Mouse (Mus musculus): ENCODE measurements around the gene Camkk1. TPM values are rescaled to one million over a fixed set of nuclear protein-coding genes. Genes with fewer than 3 reads are reported as not detected.
A peak's percentile ranks its signal among the peaks of the same experiment; 100 is the strongest.

The Camkk1 gene
- polyA plus RNA-seq, 1 experiment from 2014 or later: 10.2 TPM

- Histone ChIP-seq H3K9me3 (no peaks in the 10 kb centered on the region), H3K27me3 (no peaks in the 10 kb centered on the region), H3K4me3 (no peak overlapping the region), H3K4me1 (0 out of 2 replicates have a peak, but pooled peaks cover 6% of the 10 kb centered on the region), H3K4me2 (replicated peaks) (no peak overlapping the region), H3K36me3 (peaks cover 4% of the 10 kb centered on the region; the same call in 1 of the 2 replicates), H3K9ac (replicated peaks) (no peak overlapping the region), H3K27ac (replicated peaks) (no peak overlapping the region)
- WGBS: 89% methylated on average over 3 of the region's 3 CpGs
- no peak for ATAC-seq (ENCODE audit: low FRiP score, low read depth)
Observed at GRCm38 (mm10) chr11:73037691-73038090, 18.9 kb downstream of the Camkk1 start.

DNA sequence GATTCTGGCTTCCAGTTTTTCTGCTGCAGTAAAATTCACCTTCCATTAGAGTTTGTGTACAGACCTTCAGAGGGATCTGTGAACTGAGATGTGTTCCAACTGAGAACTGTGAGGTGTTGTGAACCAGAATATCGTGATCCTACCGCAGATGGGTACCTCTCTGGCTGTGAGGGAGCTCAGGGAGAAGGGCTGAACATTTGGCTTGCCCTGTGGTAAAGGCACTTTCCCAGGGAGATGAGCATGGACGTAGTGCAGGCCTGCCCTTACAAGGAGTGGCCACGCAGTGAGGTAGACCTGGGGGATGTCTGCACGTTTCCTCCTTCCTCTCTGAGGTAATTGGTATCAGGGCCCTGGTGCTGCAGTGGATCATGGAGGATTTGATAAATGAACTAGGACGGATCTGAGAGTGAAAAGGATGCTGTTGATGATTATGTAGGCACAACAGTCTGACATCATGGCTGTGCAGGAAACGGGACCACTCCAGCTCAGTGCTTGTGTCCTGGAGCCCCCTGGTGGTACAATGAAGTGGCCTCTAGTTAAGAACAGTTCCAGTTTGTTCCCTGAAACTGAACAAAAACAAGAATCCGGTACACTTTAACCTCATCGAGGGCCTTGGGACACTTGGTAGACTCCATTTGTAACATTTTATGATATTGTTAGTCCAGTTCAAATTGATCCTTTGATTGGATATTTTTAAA is 20.4 kb downstream of the Camkk1 start:
- H3K9me3 ChIP-seq: no peaks in the 10 kb centered on the region
- ATAC-seq (ENCODE audit: low FRiP score, low read depth): peak; percentile 39; the same call in 1 of the 2 replicates
- H3K9ac ChIP-seq (replicated peaks): no peak overlapping the region
- H3K27me3 ChIP-seq: no peaks in the 10 kb centered on the region
- no peak overlapping the region for H3K4me3 ChIP-seq
- H3K27ac ChIP-seq (replicated peaks): no peak overlapping the region
- H3K4me1 ChIP-seq: 0 out of 2 replicates have a peak, but pooled peaks cover 6% of the 10 kb centered on the region
- WGBS: 64% methylated on average over 9 of the region's 9 CpGs
- peaks cover 4% of the 10 kb centered on the region; the same call in 1 of the 2 replicates for H3K36me3 ChIP-seq
- H3K4me2 ChIP-seq (replicated peaks): no peak overlapping the region

DNA sequence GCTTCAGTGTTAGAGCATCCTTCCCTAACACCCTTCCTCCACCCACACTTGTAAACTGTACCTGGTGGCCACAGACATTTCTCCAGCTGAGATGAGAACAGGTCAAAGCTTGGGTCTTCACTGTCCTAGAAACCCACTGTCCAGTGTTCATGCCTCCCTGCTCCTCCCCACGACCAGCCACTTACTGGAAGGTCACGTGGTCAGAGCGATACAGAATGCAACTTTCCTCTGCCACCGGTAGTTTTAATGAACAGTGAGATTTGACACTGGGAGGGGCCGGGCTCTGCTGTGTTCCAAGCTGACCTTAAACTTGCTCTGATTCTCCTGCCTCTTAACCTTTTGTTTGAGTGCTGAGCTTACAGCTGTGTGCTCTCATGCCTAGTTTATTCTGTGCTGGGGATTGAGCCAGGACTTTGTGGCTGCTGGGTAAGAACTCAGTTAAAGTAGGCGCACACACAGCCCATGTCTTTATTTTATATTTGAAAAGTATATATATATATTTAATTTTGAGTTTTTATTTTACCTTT is 25.5 kb downstream of the Camkk1 start:
- Histone ChIP-seq H3K36me3 (no peaks in the 10 kb centered on the region), H3K9ac (replicated peaks) (no peak overlapping the region), H3K4me1 (peaks cover 9% of the 10 kb centered on the region), H3K27me3 (no peaks in the 10 kb centered on the region), H3K4me2 (replicated peaks) (no peak overlapping the region), H3K27ac (replicated peaks) (no peak overlapping the region), H3K4me3 (no peak overlapping the region), H3K9me3 (no peaks in the 10 kb centered on the region)
- no peak for ATAC-seq (ENCODE audit: low FRiP score, low read depth)
- 61% methylated on average over 6 of the region's 6 CpGs for WGBS

- ATAC-seq (ENCODE audit: low FRiP score, low read depth): no peak
- no peak overlapping the region for H3K27ac ChIP-seq (replicated peaks)
- H3K4me2 ChIP-seq (replicated peaks): no peak overlapping the region
- H3K9me3 ChIP-seq: no peaks in the 10 kb centered on the region
- no peaks in the 10 kb centered on the region for H3K27me3 ChIP-seq
- WGBS: 72% methylated on average over 4 of the region's 4 CpGs
- H3K9ac ChIP-seq (replicated peaks): no peak overlapping the region
- peaks cover 13% of the 10 kb centered on the region for H3K4me1 ChIP-seq
- no peaks in the 10 kb centered on the region for H3K36me3 ChIP-seq
- H3K4me3 ChIP-seq: no peak overlapping the region
Observed at GRCm38 (mm10) chr11:73044789-73045188, 26.0 kb downstream of the Camkk1 start.

GRCm38 (mm10) chr11:73047542-73047996 is 28.8 kb downstream of the Camkk1 start, which contains the start of gene Ncbp3:
Gene Ncbp3, plus strand, starts transcription at chr11:73047783.
- under 1% methylated on average over 39 of the region's 39 CpGs for WGBS
- Histone ChIP-seq H3K4me3 (peak within 1 kb of the TSS; percentile 84), H3K9ac (replicated peaks) (peak within 1 kb of the TSS; percentile 89), H3K9me3 (no peaks in the 10 kb centered on the region), H3K4me1 (peaks cover 13% of the 10 kb centered on the region), H3K4me2 (replicated peaks) (peak within 1 kb of the TSS; percentile 77), H3K36me3 (peaks cover 15% of the 10 kb centered on the region), H3K27me3 (no peaks in the 10 kb centered on the region), H3K27ac (replicated peaks) (peak within 1 kb of the TSS; percentile 87)
- peak; percentile 95 for ATAC-seq (ENCODE audit: low FRiP score, low read depth)

DNA sequence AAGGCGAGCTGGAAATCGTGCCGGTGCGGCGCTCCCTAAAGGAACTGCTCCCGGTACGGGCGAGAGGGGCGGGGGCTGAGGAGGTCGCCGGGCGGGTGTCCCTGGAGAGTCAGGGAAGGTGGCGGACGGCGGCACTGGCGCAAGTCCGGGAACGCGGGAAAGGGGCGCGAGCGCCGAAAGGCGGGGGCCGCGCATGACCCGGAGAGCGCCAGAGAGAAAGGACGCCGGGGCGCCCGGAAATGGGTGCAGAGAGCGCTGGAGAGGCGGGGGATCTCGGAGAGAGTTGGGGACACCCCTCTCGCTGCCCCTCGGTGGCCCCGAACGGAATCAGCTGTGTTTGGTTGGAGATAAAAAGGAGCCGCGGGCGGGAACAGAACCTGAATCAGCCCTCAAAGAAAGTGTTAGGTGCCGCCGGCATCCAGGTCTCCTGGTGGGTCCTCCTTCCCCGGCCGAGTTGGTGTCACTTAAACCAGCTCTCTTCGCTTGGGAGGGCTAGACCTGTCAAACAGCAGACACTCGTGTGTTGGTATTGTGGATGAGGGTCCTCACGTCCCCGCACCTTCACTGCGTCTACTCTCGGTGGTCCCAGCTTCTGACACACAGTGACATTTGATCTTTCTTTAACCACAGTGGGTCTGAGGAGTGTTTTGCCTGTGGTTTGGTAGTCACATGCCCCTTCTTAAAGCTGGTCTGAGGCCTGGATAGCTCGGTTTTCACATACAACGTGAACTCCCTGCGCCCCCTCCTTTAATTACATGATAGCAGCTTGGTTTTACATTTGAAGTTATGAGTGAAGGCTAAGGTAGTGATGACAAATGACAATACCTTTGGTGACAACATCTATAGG is 29.4 kb downstream of the Camkk1 start:
- Histone ChIP-seq H3K27me3 (no peaks in the 10 kb centered on the region), H3K9ac (replicated peaks) (peak overlapping the region; percentile 89), H3K4me3 (peak overlapping the region; percentile 84), H3K36me3 (peaks cover 18% of the 10 kb centered on the region), H3K9me3 (no peaks in the 10 kb centered on the region), H3K27ac (replicated peaks) (peak overlapping the region; percentile 87), H3K4me2 (replicated peaks) (peak overlapping the region; percentile 77), H3K4me1 (peaks cover 13% of the 10 kb centered on the region)
- ATAC-seq (ENCODE audit: low FRiP score, low read depth): peak; percentile 85
- 2% methylated on average over 55 of the region's 55 CpGs for WGBS

- Histone ChIP-seq H3K4me2 (replicated peaks) (peak overlapping the region; percentile 77), H3K9me3 (no peaks in the 10 kb centered on the region), H3K27ac (replicated peaks) (peak overlapping the region; percentile 31), H3K4me3 (peak overlapping the region; percentile 84), H3K27me3 (no peaks in the 10 kb centered on the region), H3K4me1 (peaks cover 13% of the 10 kb centered on the region), H3K36me3 (peaks cover 28% of the 10 kb centered on the region), H3K9ac (replicated peaks) (0 out of 2 replicates have a peak overlapping the region, but pooled peaks have one; percentile 89)
- no peak for ATAC-seq (ENCODE audit: low FRiP score, low read depth)
- 5% methylated on average over 4 of the region's 4 CpGs for WGBS
Observed at GRCm38 (mm10) chr11:73049335-73049734, 30.5 kb downstream of the Camkk1 start.

- H3K4me1 ChIP-seq: peaks cover 13% of the 10 kb centered on the region
- no peak for ATAC-seq (ENCODE audit: low FRiP score, low read depth)
- no peak overlapping the region for H3K9ac ChIP-seq (replicated peaks)
- H3K27me3 ChIP-seq: no peaks in the 10 kb centered on the region
- no peak overlapping the region for H3K27ac ChIP-seq (replicated peaks)
- H3K36me3 ChIP-seq: peaks cover 61% of the 10 kb centered on the region
- no peaks in the 10 kb centered on the region for H3K9me3 ChIP-seq
- WGBS: 100% methylated on average over 1 of the region's 1 CpGs
- H3K4me2 ChIP-seq (replicated peaks): no peak overlapping the region
- no peak overlapping the region for H3K4me3 ChIP-seq
Observed at GRCm38 (mm10) chr11:73052795-73053194, 34.0 kb downstream of the Camkk1 start.

DNA sequence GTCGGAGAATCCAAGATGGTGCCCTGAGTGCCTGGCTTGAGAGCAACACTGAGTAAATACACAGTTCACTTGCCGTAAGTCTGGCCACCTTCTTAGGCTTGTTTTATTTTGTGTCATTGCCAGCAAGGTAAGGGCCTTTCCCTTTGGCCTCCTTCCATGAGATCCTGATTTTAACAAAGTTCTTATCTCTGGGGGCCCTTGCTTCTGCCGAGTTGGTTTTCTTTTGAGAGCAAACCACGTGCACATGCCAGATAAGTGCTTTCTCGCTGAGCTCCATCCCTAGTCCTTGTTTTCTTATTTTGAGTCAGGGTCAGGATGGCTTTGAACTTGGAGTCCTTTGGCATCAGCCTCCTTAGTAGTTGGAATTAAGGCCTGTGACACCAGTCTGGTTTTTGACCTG is 38.9 kb downstream of the Camkk1 start:
- WGBS: 89% methylated on average over 5 of the region's 5 CpGs
- peaks cover 70% of the 10 kb centered on the region for H3K36me3 ChIP-seq
- H3K4me1 ChIP-seq: no peaks in the 10 kb centered on the region
- H3K27me3 ChIP-seq: no peaks in the 10 kb centered on the region
- no peak overlapping the region for H3K4me3 ChIP-seq
- no peak overlapping the region for H3K4me2 ChIP-seq (replicated peaks)
- H3K9me3 ChIP-seq: no peaks in the 10 kb centered on the region
- no peak for ATAC-seq (ENCODE audit: low FRiP score, low read depth)
- H3K27ac ChIP-seq (replicated peaks): no peak overlapping the region
- no peak overlapping the region for H3K9ac ChIP-seq (replicated peaks)

DNA sequence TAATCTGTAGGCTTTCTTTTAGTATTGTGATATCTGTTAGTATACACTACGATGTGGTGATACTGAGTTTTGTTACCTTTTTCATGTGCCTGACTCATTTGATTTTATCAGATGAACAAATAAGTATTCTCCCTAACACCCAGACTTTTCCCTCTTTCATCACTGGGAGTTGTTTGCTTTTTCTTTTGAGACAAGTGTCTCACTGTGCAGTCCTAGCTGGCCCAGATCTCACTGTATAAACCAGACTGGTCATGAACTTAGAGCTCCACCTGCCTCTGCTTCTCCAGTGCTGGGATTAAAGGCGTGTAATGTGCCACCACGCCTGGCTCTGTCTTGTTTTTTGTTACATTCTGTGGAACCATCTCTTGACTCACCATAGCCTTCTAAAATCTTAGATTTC is 40.8 kb downstream of the Camkk1 start:
- Histone ChIP-seq H3K9ac (replicated peaks) (no peak overlapping the region), H3K4me2 (replicated peaks) (no peak overlapping the region), H3K27me3 (no peaks in the 10 kb centered on the region), H3K9me3 (no peaks in the 10 kb centered on the region), H3K27ac (replicated peaks) (no peak overlapping the region), H3K36me3 (peaks cover 56% of the 10 kb centered on the region), H3K4me1 (no peaks in the 10 kb centered on the region), H3K4me3 (no peak overlapping the region)
- 98% methylated on average over 3 of the region's 3 CpGs for WGBS
- ATAC-seq (ENCODE audit: low FRiP score, low read depth): no peak

GRCm38 (mm10) chr11:73061413-73061812 is 42.6 kb downstream of the Camkk1 start:
- Histone ChIP-seq H3K9me3 (no peaks in the 10 kb centered on the region), H3K4me2 (replicated peaks) (no peak overlapping the region), H3K4me1 (no peaks in the 10 kb centered on the region), H3K4me3 (no peak overlapping the region), H3K27me3 (no peaks in the 10 kb centered on the region), H3K36me3 (peaks cover 49% of the 10 kb centered on the region), H3K9ac (replicated peaks) (no peak overlapping the region), H3K27ac (replicated peaks) (no peak overlapping the region)
- 95% methylated on average over 3 of the region's 3 CpGs for WGBS
- ATAC-seq (ENCODE audit: low FRiP score, low read depth): no peak

DNA sequence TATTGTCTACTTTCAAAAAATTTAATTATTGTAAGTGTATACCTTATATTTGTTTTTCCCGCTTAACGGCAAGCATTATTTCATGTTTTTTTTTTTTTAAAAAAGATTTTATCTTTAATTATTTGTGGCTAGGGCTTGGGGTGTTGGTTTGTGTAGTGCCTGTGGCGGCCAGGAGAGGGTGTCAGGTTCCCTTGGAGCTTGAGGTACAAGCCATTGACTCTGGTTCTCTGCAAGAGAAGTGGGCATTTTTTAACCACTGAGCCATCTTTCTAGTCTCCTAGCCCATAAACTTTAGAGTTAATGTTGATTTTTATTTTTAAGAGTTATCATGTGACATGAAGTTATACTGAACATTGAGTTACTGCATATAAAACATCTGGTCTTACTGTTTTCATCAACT is 53.0 kb downstream of the Camkk1 start:
- Histone ChIP-seq H3K4me2 (replicated peaks) (no peak overlapping the region), H3K27me3 (no peaks in the 10 kb centered on the region), H3K4me3 (no peak overlapping the region), H3K9ac (replicated peaks) (no peak overlapping the region), H3K9me3 (no peaks in the 10 kb centered on the region), H3K27ac (replicated peaks) (no peak overlapping the region), H3K4me1 (no peaks in the 10 kb centered on the region), H3K36me3 (peaks cover 86% of the 10 kb centered on the region)
- WGBS: 83% methylated on average over 3 of the region's 3 CpGs
- ATAC-seq (ENCODE audit: low FRiP score, low read depth): no peak

Data from midbrain, embryonic 12.5 days (tissue).